Mouse (Mus musculus) ES-E14 (cell line): ENCODE results near the gene Hbq1b. TPM values are rescaled to one million over a fixed set of nuclear protein-coding genes. Genes with fewer than 3 reads are reported as not detected.
"Not testable (repeated sequence)": the region's sequence is repeated elsewhere in the genome, so short reads cannot be mapped to it uniquely, and the experiment has no call there.

Source experiments
- DNase-seq: peaks from one replicate; pipeline ENCODE4 v3.0.0-alpha.2; 2013; ENCODE audit warnings: low read depth, low spot score
- H3K27ac ChIP-seq: 2 replicates; pipeline ENCODE4 v1.5.1; 2012; ENCODE audit warnings: low read depth, mild to moderate bottlenecking, low read length, moderate library complexity, mixed read lengths; ENCODE audit not compliant: poor library complexity, insufficient read depth, severe bottlenecking
- H3K36me3 ChIP-seq: 2 replicates; pipeline ENCODE4 v1.6.1; 2012; ENCODE audit warnings: mild to moderate bottlenecking, low read length, moderate library complexity, mixed read lengths; ENCODE audit not compliant: control insufficient read depth, poor library complexity, insufficient read depth, severe bottlenecking
- H3K4me1 ChIP-seq, 2 experiments: fragments of 150-350 bp in 1 of 2; sonication (generic) in 1 of 2; 2 replicates each; pipeline ENCODE4 v1.6.1; 2012; ENCODE audit warnings: low read length in 2 of 2, mild to moderate bottlenecking in 1 of 2, mixed read lengths in 1 of 2; ENCODE audit not compliant: control insufficient read depth in 2 of 2, insufficient read depth in 2 of 2, poor library complexity in 1 of 2
- H3K4me3 ChIP-seq, 2 experiments: fragments of 150-350 bp in 1 of 2; sonication (generic) in 1 of 2; 2 replicates each; pipeline ENCODE4 v1.5.1; 2012; ENCODE audit warnings: low read length in 2 of 2, low read depth in 1 of 2, mild to moderate bottlenecking in 1 of 2, mixed read lengths in 1 of 2; ENCODE audit not compliant: insufficient read depth in 1 of 2, poor library complexity in 1 of 2, severe bottlenecking in 1 of 2
- H3K9ac ChIP-seq: 2 replicates; pipeline ENCODE4 v1.6.1; 2012; ENCODE audit warnings: low read depth, mild to moderate bottlenecking, low read length, mixed read lengths; ENCODE audit not compliant: poor library complexity, insufficient read depth, severe bottlenecking
- H3K9me3 ChIP-seq: fragments of 150-350 bp; sonication (generic); 2 replicates; pipeline ENCODE4 v1.6.1; 2012; ENCODE audit warnings: low read depth, mild to moderate bottlenecking, low read length; ENCODE audit not compliant: control insufficient read depth, insufficient read depth
- CHD2 ChIP-seq: IDR thresholded peaks from 2 replicates; pipeline ENCODE4 v1.6.1; 2014; ENCODE audit warnings: mild to moderate bottlenecking, low read depth, low read length, inconsistent platforms
- HCFC1 ChIP-seq: IDR thresholded peaks from 2 replicates; pipeline ENCODE4 v1.6.1; 2012; ENCODE audit warnings: low read length, inconsistent platforms, borderline replicate concordance; ENCODE audit not compliant: insufficient read depth
- MAFK ChIP-seq: IDR thresholded peaks from 2 replicates; pipeline ENCODE4 v1.6.1; 2014; ENCODE audit warnings: mild to moderate bottlenecking, low read depth, low read length, inconsistent platforms; ENCODE audit not compliant: insufficient read depth
- ZC3H11A ChIP-seq: IDR thresholded peaks from 2 replicates; pipeline ENCODE4 v1.6.1; 2012; ENCODE audit warnings: low read depth, mild to moderate bottlenecking, inconsistent platforms, low read length, borderline replicate concordance
- ZNF384 ChIP-seq: IDR thresholded peaks from 2 replicates; pipeline ENCODE4 v1.6.1; 2012; ENCODE audit warnings: low read depth, low read length, inconsistent platforms
- in situ Hi-C, 2 experiments: fragments of 600-800 bp; cut with MboI; formaldehyde crosslinking; loops; one replicate each; pipeline ENCODE4 v1.15.1; 2025; ENCODE audit warnings: low sequenced_read_pairs in 2 of 2, inconsistent platforms in 1 of 2; ENCODE audit not compliant: unreplicated experiment in 2 of 2
- total RNA-seq: library from RNA; depleted of rRNA; stranded (reverse); fragments of 300-350 nt; gene quantifications from 2 replicates; pipeline ENCODE4 v1.2.3, GENCODE M21; 2012

Gene Hbq1b
- total RNA-seq, 1 experiment: 0.80 TPM

- H3K36me3 ChIP-seq: no peaks in the 10 kb centered on the region
- H3K9ac ChIP-seq: no peak overlapping the region
- TF ChIP-seq CHD2: no peak
- TF ChIP-seq ZC3H11A: no peak
- no peak for TF ChIP-seq MAFK
- TF ChIP-seq ZNF384: no peak
- TF ChIP-seq HCFC1: no peak
- no peak for DNase-seq
- no peaks in the 10 kb centered on the region for H3K9me3 ChIP-seq
- no peak overlapping the region for H3K27ac ChIP-seq
- H3K4me1 ChIP-seq: no peaks in the 10 kb centered on the region
- in situ Hi-C loops: no loop called here
- no peak overlapping the region for H3K4me3 ChIP-seq
Observed at GRCm38 (mm10) chr11:32297866-32298531, 11.2 kb downstream of the Hbq1b start.

- DNase-seq: no peak
- Histone ChIP-seq H3K27ac (no peak overlapping the region), H3K9ac (no peak overlapping the region), H3K4me3 (no peak overlapping the region), H3K4me1 (no peaks in the 10 kb centered on the region), H3K9me3 (no peaks in the 10 kb centered on the region), H3K36me3 (no peaks in the 10 kb centered on the region)
- TF ChIP-seq ZC3H11A (no peak), ZNF384 (no peak), MAFK (no peak), HCFC1 (no peak), CHD2 (no peak)
- in situ Hi-C loops: no loop called here
Observed at GRCm38 (mm10) chr11:32298532-32298918, 11.8 kb downstream of the Hbq1b start.

GRCm38 (mm10) chr11:32299865-32300264 is 13.1 kb downstream of the Hbq1b start, which contains the start of gene Hbq1a:
Gene Hbq1a, plus strand, starts transcription at chr11:32300069.
- in situ Hi-C loops, DNase-seq, H3K4me1 ChIP-seq, H3K9me3 ChIP-seq, H3K27ac ChIP-seq, H3K36me3 ChIP-seq: not testable (repeated sequence)
- Histone ChIP-seq H3K4me3 (peak within 1 kb of the TSS; percentile 22 to 49; a peak in 3 of 4 replicates), H3K9ac (0 out of 2 replicates have a peak within 1 kb of the TSS, but pooled peaks have one; percentile 6)

- 0 out of 2 replicates have a peak overlapping the region, but pooled peaks have one; percentile 6 for H3K9ac ChIP-seq
- H3K36me3 ChIP-seq: no peaks in the 10 kb centered on the region
- no peaks in the 10 kb centered on the region for H3K4me1 ChIP-seq
- TF ChIP-seq HCFC1: no peak
- no peak for TF ChIP-seq CHD2
- no peak for TF ChIP-seq ZNF384
- no peak for TF ChIP-seq MAFK
- no peak for TF ChIP-seq ZC3H11A
- no peak overlapping the region for H3K27ac ChIP-seq
- H3K4me3 ChIP-seq: peak overlapping the region; percentile 22 to 49; a peak in 2 of 4 replicates
- no peak for DNase-seq
- in situ Hi-C loops: no loop called here
- H3K9me3 ChIP-seq: no peaks in the 10 kb centered on the region
Observed at GRCm38 (mm10) chr11:32300279-32301267, 13.8 kb downstream of the Hbq1b start.
